Mouse (Mus musculus): ENCODE data around the gene Zbtb18.

DNA sequence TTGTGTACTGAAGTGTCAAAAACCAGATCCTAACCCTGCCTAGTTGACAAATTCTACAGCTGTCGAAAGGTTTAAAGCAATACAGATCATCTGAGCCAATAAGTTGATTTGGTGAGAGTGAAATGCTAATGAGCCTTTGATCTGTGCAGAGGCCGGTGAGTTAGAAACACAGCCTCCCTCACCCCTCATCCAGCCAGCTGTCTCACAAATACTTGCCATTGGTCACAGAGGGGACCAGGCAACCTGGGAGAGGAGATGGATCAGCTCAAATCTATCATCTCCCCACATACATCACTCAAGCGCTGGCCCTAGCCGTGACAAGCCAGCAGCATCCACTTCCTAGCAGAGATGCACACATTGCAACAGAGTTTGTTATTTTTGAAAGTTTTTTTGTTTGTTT, 48.7 kb downstream of the Zbtb18 start:
- TF ChIP-seq CTCF (IDR thresholded peaks at IDR 0.05; ENCODE audit: insufficient read depth, low read depth, low read length): no peak
- no peak for TF ChIP-seq POLR2A (IDR thresholded peaks at IDR 0.05; ENCODE audit: insufficient read depth, low read depth, low read length)

Measured in olfactory bulb, adult 2 months (tissue).